In genomic region chr19:5730314-5731186, GRCm38 (mm10) we compare ENCODE assay signal across 8 mouse cellular contexts. TPM values are rescaled to one million over a fixed set of nuclear protein-coding genes. Genes with fewer than 3 reads are reported as not detected.
DNase-seq lines count a peak whose midpoint lies in the region; ATAC-seq and TF ChIP-seq lines count a peak whose summit lies in the region.

No protein-coding gene starts in this region.

- H3K27ac ChIP-seq in heart, adult 2 months, result no peak overlapping the region; the same call in 1 of the 2 replicates
- H3K27ac ChIP-seq in ES-E14 (ENCODE audit: insufficient read depth, low read depth, low read length, poor library complexity, severe bottlenecking), result no peak overlapping the region
- no peak overlapping the region for H3K27ac ChIP-seq in forebrain, embryonic 12.5 days
- no peak overlapping the region for H3K27ac ChIP-seq in kidney, postnatal 0 days
- H3K27ac ChIP-seq in neural tube, embryonic 12.5 days, result no peak overlapping the region

- TF ChIP-seq CTCF in heart, adult 2 months (IDR thresholded peaks at IDR 0.05), result peak; percentile 48
- TF ChIP-seq CTCF in kidney, postnatal 0 days (IDR thresholded peaks at IDR 0.05; ENCODE audit: low read depth), result no peak

- no peak for TF ChIP-seq EP300 in heart, adult 2 months (IDR thresholded peaks at IDR 0.05; ENCODE audit: insufficient read depth, low read depth, low read length)

- WGBS in heart, adult 2 months, result 78% methylated on average over 29 of the region's 29 CpGs
- whole genome bisulfite sequencing in forebrain, embryonic 12.5 days, result 74% methylated on average over 29 of the region's 29 CpGs
- WGBS in kidney, postnatal 0 days, result 77% methylated on average over 29 of the region's 29 CpGs
- 76% methylated on average over 29 of the region's 29 CpGs for WGBS in neural tube, embryonic 12.5 days

- H3K4me3 ChIP-seq in heart, adult 2 months, result peak overlapping the region; percentile 78
- H3K4me3 ChIP-seq in ES-E14 (ENCODE audit: insufficient read depth in 1 of 2, low read depth in 1 of 2, low read length in 2 of 2, poor library complexity in 1 of 2, severe bottlenecking in 1 of 2), result peak overlapping the region; percentile 80 to 88
- peak overlapping the region; percentile 77 for H3K4me3 ChIP-seq in forebrain, embryonic 12.5 days (replicated peaks)
- H3K4me3 ChIP-seq in kidney, postnatal 0 days (replicated peaks; ENCODE audit: low read depth, low read length), result peak overlapping the region; percentile 66
- peak overlapping the region; percentile 66 for H3K4me3 ChIP-seq in neural tube, embryonic 12.5 days

- in situ Hi-C loops in ES-E14 (cut with MboI; ENCODE audit: low sequenced_read_pairs in 2 of 2, unreplicated experiment in 2 of 2), result no loop called here

- intact Hi-C loops in heart, adult 2 months (cut with DNase I), result no loop called here
- intact Hi-C loops in heart, postnatal 25 days (cut with DNase I), result loop anchor here (2.0 kb wide), 1 partner anchor 40 kb away; the partner anchor contains the start of gene Scyl1

- no peaks in the 10 kb centered on the region for H3K27me3 ChIP-seq in heart, adult 2 months (ENCODE audit: control insufficient read depth, insufficient read depth, low read length)
- peaks cover 13% of the 10 kb centered on the region; the same call in 1 of the 2 replicates for H3K27me3 ChIP-seq in forebrain, embryonic 12.5 days
- no peaks in the 10 kb centered on the region for H3K27me3 ChIP-seq in kidney, postnatal 0 days (ENCODE audit: insufficient read depth, low read length)
- no peaks in the 10 kb centered on the region for H3K27me3 ChIP-seq in neural tube, embryonic 12.5 days (replicated peaks)

- no peak for ATAC-seq in forebrain, embryonic 12.5 days (ENCODE audit: low FRiP score)
- ATAC-seq in kidney, postnatal 0 days (replicated peaks; ENCODE audit: low FRiP score, low read depth), result no peak
- ATAC-seq in neural tube, embryonic 12.5 days (ENCODE audit: low FRiP score, low read depth), result no peak

- H3K9me3 ChIP-seq in ES-E14 (ENCODE audit: control insufficient read depth, insufficient read depth, low read depth, low read length), result no peaks in the 10 kb centered on the region
- no peaks in the 10 kb centered on the region for H3K9me3 ChIP-seq in forebrain, embryonic 12.5 days
- H3K9me3 ChIP-seq in kidney, postnatal 0 days (replicated peaks; ENCODE audit: low read length), result no peaks in the 10 kb centered on the region
- H3K9me3 ChIP-seq in neural tube, embryonic 12.5 days, result no peaks in the 10 kb centered on the region

- no peak for TF ChIP-seq POLR2A in heart, adult 2 months (IDR thresholded peaks at IDR 0.05; ENCODE audit: insufficient read depth, low read depth, low read length)

- no peaks in the 10 kb centered on the region for H3K36me3 ChIP-seq in heart, adult 2 months (ENCODE audit: control insufficient read depth, insufficient read depth, low read length)
- H3K36me3 ChIP-seq in ES-E14 (ENCODE audit: control insufficient read depth, insufficient read depth, low read length, poor library complexity, severe bottlenecking), result peaks cover 8% of the 10 kb centered on the region
- H3K36me3 ChIP-seq in forebrain, embryonic 12.5 days (replicated peaks), result peaks cover 4% of the 10 kb centered on the region
- H3K36me3 ChIP-seq in kidney, postnatal 0 days (ENCODE audit: insufficient read depth, low read length), result no peaks in the 10 kb centered on the region
- H3K36me3 ChIP-seq in neural tube, embryonic 12.5 days, result 0 out of 2 replicates have a peak, but pooled peaks cover 4% of the 10 kb centered on the region

- peaks cover 19% of the 10 kb centered on the region for H3K4me1 ChIP-seq in heart, adult 2 months (ENCODE audit: control insufficient read depth, insufficient read depth, low read length)
- H3K4me1 ChIP-seq in ES-E14 (ENCODE audit: control insufficient read depth in 2 of 2, insufficient read depth in 2 of 2, low read length in 2 of 2, poor library complexity in 1 of 2), result peaks cover 2 to 25% of the 10 kb centered on the region in 2 experiments; a peak in 2 of 4 replicates
- H3K4me1 ChIP-seq in forebrain, embryonic 12.5 days, result peaks cover 52% of the 10 kb centered on the region
- H3K4me1 ChIP-seq in kidney, postnatal 0 days (replicated peaks; ENCODE audit: insufficient read depth, low read length), result peaks cover 35% of the 10 kb centered on the region
- peaks cover 50% of the 10 kb centered on the region for H3K4me1 ChIP-seq in neural tube, embryonic 12.5 days

- H3K9ac ChIP-seq in heart, adult 2 months (ENCODE audit: low read depth, low read length), result 0 out of 2 replicates have a peak overlapping the region, but pooled peaks have one; percentile 55
- H3K9ac ChIP-seq in ES-E14 (ENCODE audit: insufficient read depth, low read depth, low read length, poor library complexity, severe bottlenecking), result peak overlapping the region; percentile 78
- H3K9ac ChIP-seq in forebrain, embryonic 12.5 days, result peak overlapping the region; percentile 78; the same call in 1 of the 2 replicates
- H3K9ac ChIP-seq in kidney, postnatal 0 days (ENCODE audit: low read depth, low read length), result peak overlapping the region; percentile 69; the same call in 1 of the 2 replicates
- H3K9ac ChIP-seq in neural tube, embryonic 12.5 days, result peak overlapping the region; percentile 65

- DNase-seq in heart, adult 2 months, result no peak
- no peak for DNase-seq in heart, postnatal 25 days (ENCODE audit: low spot score)
- no peak for DNase-seq in ES-E14 (ENCODE audit: low read depth, low spot score)
- DNase-seq in kidney, postnatal 0 days (ENCODE audit: low spot score), result no peak
- DNase-seq in c-Kit-positive CD71-positive TER-119-positive erythroid progenitor cells, embryonic 14.5 days (ENCODE audit: low spot score), result no peak
- DNase-seq in layer of hippocampus, postnatal 14 days (ENCODE audit: low spot score in 2 of 2), result no peak

- no peaks in the 10 kb centered on the region for H3K79me2 ChIP-seq in heart, adult 2 months (replicated peaks; ENCODE audit: control insufficient read depth, insufficient read depth, low read length)

- peak overlapping the region; percentile 98 for H3K4me2 ChIP-seq in forebrain, embryonic 12.5 days
- peak overlapping the region; percentile 95 for H3K4me2 ChIP-seq in kidney, postnatal 0 days (ENCODE audit: low read length)
- peak overlapping the region; percentile 94 for H3K4me2 ChIP-seq in neural tube, embryonic 12.5 days (replicated peaks)

TF ChIP-seq in ES-E14, 5 proteins besides CTCF, POLR2A, EP300 and RAD21:
- TF ChIP-seq CHD2 (IDR thresholded peaks at IDR 0.05; ENCODE audit: low read depth, low read length) (no peak), MAFK (IDR thresholded peaks at IDR 0.05; ENCODE audit: insufficient read depth, low read depth, low read length) (no peak), HCFC1 (IDR thresholded peaks at IDR 0.05; ENCODE audit: borderline replicate concordance, insufficient read depth, low read length) (no peak), ZC3H11A (IDR thresholded peaks at IDR 0.05; ENCODE audit: borderline replicate concordance, low read depth, low read length) (no peak), ZNF384 (IDR thresholded peaks at IDR 0.05; ENCODE audit: low read depth, low read length) (no peak)
TF ChIP-seq in ES-E14: peak in this region for 0.

RNA-seq across cellular contexts. Expression of gene Fam89b, which starts 1.1 kb away (rescaled TPM):
- total RNA-seq in heart, adult 2 months (2021), result 10 to 100 TPM; 24.2 to 26.3 TPM
- polyA plus RNA-seq in heart, adult 2 months (2012; rRNA removed), result 75.7 and 80.7 TPM in 2 replicates
- total RNA-seq in heart, postnatal 25 days (2021), result 10 to 100 TPM; 29.5 to 31.5 TPM
- total RNA-seq in ES-E14 (2012; rRNA removed), result 12.3 and 16.4 TPM in 2 replicates
- polyA plus RNA-seq in forebrain, embryonic 12.5 days (2016; fragmentation: Nextera tagmentation; extraction: Ambion mirVana), result 170 and 172 TPM in 2 replicates
- 91.0 and 92.7 TPM in 2 replicates for polyA plus RNA-seq in kidney, postnatal 0 days (2015; fragmentation: Nextera tagmentation; extraction: Ambion mirVana)
- 193 and 195 TPM in 2 replicates for polyA plus RNA-seq in neural tube, embryonic 12.5 days (2016; fragmentation: Nextera tagmentation; extraction: Ambion mirVana)
- 10 to 100 TPM; 32.1 to 41.1 TPM for total RNA-seq in layer of hippocampus, postnatal 14 days (2021)

RNA-seq across cellular contexts. Expression of gene Ehbp1l1, which starts 4.4 kb away (rescaled TPM):
- 100 to 1,000 TPM; 128 to 137 TPM for total RNA-seq in heart, adult 2 months (2021)
- 100 and 121 TPM in 2 replicates for polyA plus RNA-seq in heart, adult 2 months (2012; rRNA removed)
- 100 to 1,000 TPM; 140 to 149 TPM for total RNA-seq in heart, postnatal 25 days (2021)
- total RNA-seq in ES-E14 (2012; rRNA removed), result 9.0 and 16.4 TPM in 2 replicates
- 6.1 and 6.7 TPM in 2 replicates for polyA plus RNA-seq in forebrain, embryonic 12.5 days (2016; fragmentation: Nextera tagmentation; extraction: Ambion mirVana)
- polyA plus RNA-seq in kidney, postnatal 0 days (2015; fragmentation: Nextera tagmentation; extraction: Ambion mirVana), result 14.3 and 15.0 TPM in 2 replicates
- polyA plus RNA-seq in neural tube, embryonic 12.5 days (2016; fragmentation: Nextera tagmentation; extraction: Ambion mirVana), result 10.1 and 10.5 TPM in 2 replicates
- total RNA-seq in layer of hippocampus, postnatal 14 days (2021), result 10 to 100 TPM; 15.6 to 20.1 TPM

RNA-seq across cellular contexts. Expression of gene Ltbp3, which starts 10.2 kb away (rescaled TPM):
- total RNA-seq in heart, adult 2 months (2021), result 10 to 100 TPM; 30.7 to 34.2 TPM
- polyA plus RNA-seq in heart, adult 2 months (2012; rRNA removed), result 61.3 and 61.5 TPM in 2 replicates
- total RNA-seq in heart, postnatal 25 days (2021), result 10 to 100 TPM; 36.6 to 37.2 TPM
- 7.0 and 7.8 TPM in 2 replicates for total RNA-seq in ES-E14 (2012; rRNA removed)
- polyA plus RNA-seq in forebrain, embryonic 12.5 days (2016; fragmentation: Nextera tagmentation; extraction: Ambion mirVana), result 10.0 and 12.0 TPM in 2 replicates
- polyA plus RNA-seq in kidney, postnatal 0 days (2015; fragmentation: Nextera tagmentation; extraction: Ambion mirVana), result 22.3 and 23.9 TPM in 2 replicates
- polyA plus RNA-seq in neural tube, embryonic 12.5 days (2016; fragmentation: Nextera tagmentation; extraction: Ambion mirVana), result 10.6 and 12.6 TPM in 2 replicates
- 10 to 100 TPM; 24.7 to 32.7 TPM for total RNA-seq in layer of hippocampus, postnatal 14 days (2021)

RNA-seq across cellular contexts. Expression of gene Kcnk7, which starts 26.4 kb away (rescaled TPM):
- not detected for total RNA-seq in heart, adult 2 months (2021)
- polyA plus RNA-seq in heart, adult 2 months (2012; rRNA removed), result not detected in 2 replicates
- not detected for total RNA-seq in heart, postnatal 25 days (2021)
- total RNA-seq in ES-E14 (2012; rRNA removed), result 0.63 and 0.67 TPM in 2 replicates
- polyA plus RNA-seq in forebrain, embryonic 12.5 days (2016; fragmentation: Nextera tagmentation; extraction: Ambion mirVana), result 0.29 TPM in 1 of 2 replicates, not detected in the other
- polyA plus RNA-seq in kidney, postnatal 0 days (2015; fragmentation: Nextera tagmentation; extraction: Ambion mirVana), result 0.32 and 0.33 TPM in 2 replicates
- 0.19 TPM in 2 replicates for polyA plus RNA-seq in neural tube, embryonic 12.5 days (2016; fragmentation: Nextera tagmentation; extraction: Ambion mirVana)
- not detected for total RNA-seq in layer of hippocampus, postnatal 14 days (2021)

RNA-seq across cellular contexts. Expression of gene Scyl1, which starts 40.7 kb away (rescaled TPM):
- total RNA-seq in heart, adult 2 months (2021), result 10 to 100 TPM; 57.2 to 70.0 TPM
- 95.6 and 113 TPM in 2 replicates for polyA plus RNA-seq in heart, adult 2 months (2012; rRNA removed)
- total RNA-seq in heart, postnatal 25 days (2021), result 10 to 100 TPM; 63.5 to 64.1 TPM
- 55.6 and 80.8 TPM in 2 replicates for total RNA-seq in ES-E14 (2012; rRNA removed)
- 63.4 and 65.3 TPM in 2 replicates for polyA plus RNA-seq in forebrain, embryonic 12.5 days (2016; fragmentation: Nextera tagmentation; extraction: Ambion mirVana)
- 63.5 and 65.1 TPM in 2 replicates for polyA plus RNA-seq in kidney, postnatal 0 days (2015; fragmentation: Nextera tagmentation; extraction: Ambion mirVana)
- polyA plus RNA-seq in neural tube, embryonic 12.5 days (2016; fragmentation: Nextera tagmentation; extraction: Ambion mirVana), result 66.1 and 70.4 TPM in 2 replicates
- total RNA-seq in layer of hippocampus, postnatal 14 days (2021), result 10 to 100 TPM; 73.6 to 75.1 TPM
